Mouse (Mus musculus): Measurements from ENCODE around the gene Prom1.
A peak's percentile ranks its signal among the peaks of the same experiment; 100 is the strongest.

The Prom1 gene

GRCm38 (mm10) chr5:43976821-43977561 is 124.8 kb downstream of the Prom1 start:
- no peak for ATAC-seq (ENCODE audit: low TSS enrichment)

DNA sequence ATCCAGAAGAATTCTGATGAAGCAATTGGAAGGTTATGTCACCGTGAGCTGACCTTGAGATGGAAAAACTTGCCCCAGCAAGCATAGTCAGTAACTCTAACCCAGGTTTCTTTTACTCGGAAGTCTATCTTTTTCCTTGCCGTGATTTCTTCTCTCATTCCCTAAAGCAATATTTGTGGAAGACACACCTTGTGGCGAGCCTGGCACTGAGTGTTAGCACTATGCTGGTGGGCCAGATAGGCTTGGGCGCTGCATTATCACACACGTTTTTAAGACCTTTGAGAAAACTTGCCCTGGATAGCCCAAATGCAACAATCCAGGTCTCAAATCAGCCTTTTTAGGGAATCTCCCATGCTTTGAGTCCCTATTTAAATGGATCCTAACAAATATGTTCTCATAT is 127.7 kb downstream of the Prom1 start:
- ATAC-seq (ENCODE audit: low TSS enrichment) = no peak

DNA sequence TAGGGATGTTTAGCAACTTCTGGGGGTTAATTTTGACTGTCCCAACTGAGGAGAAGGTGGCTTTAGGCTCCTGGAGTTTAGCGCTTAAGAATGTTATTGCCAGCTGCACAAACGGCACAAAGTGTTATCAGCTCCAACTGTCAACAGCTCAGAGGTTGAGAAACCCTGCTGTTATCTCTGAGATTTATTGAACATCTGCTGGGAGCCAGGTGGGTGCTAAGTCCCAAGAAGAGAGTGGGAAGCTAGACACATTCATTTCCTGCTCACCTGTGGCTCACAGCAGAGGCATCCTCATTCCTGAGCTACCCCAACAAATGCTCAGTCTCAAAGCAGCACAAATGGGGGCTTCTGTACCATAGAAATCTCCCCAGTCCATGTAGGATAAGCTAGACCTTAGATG is 130.7 kb downstream of the Prom1 start:
- no peak for ATAC-seq (ENCODE audit: low TSS enrichment)

- ATAC-seq (ENCODE audit: low TSS enrichment) = no peak
Measured at GRCm38 (mm10) chr5:43970532-43970931, 131.3 kb downstream of the Prom1 start.

DNA sequence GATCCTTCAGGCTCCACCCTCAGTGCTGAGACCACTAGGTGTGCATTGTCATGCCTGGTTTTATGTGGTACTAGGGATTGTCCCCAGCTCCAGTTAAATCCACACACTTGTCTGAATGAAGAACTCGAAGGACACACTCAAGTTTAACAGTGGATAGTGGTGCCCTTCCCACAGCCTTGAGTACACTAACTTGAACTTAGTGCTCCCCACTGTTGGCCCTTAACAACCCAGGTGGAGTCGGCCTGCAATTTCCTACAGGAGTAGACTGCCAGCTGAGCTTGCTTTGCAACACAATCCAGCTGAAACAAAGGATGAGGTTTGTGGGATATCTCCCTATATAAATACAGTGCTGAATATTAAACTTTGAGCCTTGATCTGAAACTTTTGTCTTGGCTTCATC is 133.2 kb downstream of the Prom1 start:
- no peak for ATAC-seq (ENCODE audit: low TSS enrichment)

DNA sequence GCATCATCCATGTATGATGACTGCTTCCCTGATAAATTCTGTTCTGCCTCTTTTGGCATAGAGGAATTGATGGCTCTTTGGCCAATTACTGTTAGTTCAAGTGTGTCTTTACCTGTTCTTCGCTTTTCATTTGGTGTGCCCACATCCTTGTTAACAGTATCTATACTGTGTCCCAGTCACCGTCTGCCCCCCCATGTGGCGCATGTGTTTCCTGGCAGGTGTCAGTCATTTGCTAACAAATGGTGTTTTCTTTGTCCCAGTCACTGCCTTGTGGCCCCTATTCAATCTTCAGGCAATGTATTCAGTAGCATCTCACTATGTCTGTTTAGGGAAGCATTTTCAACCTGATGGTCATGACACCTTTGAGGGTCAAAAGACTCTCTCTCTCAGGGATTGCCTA is 140.8 kb downstream of the Prom1 start:
- ATAC-seq (ENCODE audit: low TSS enrichment) = no peak

DNA sequence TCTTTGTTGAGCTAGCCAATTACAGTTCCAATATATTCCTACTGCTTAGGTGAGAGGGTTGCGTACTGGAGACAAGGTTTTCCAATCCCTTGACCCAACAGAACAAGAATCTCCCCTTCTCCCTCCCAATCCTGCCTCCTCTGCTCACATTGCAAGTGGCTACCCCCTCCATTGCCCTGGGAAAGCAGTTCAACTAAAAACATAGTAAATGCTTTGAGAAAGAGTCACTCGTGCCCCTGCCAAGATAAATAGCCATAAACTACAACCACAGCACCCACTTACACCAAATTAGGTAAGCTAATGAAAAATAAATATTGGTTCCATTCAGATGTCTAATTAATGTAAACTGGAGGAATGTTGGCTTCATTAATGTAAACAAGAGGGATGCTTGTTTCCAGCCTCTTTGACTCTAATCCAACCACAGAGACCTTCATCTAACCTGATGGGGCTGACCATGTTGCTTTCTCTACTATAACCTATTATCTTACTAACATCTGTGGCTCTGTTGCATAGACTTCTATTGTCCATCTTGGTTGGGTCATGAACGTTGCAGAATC is 141.9 kb downstream of the Prom1 start:
- ATAC-seq (ENCODE audit: low TSS enrichment) = no peak

DNA sequence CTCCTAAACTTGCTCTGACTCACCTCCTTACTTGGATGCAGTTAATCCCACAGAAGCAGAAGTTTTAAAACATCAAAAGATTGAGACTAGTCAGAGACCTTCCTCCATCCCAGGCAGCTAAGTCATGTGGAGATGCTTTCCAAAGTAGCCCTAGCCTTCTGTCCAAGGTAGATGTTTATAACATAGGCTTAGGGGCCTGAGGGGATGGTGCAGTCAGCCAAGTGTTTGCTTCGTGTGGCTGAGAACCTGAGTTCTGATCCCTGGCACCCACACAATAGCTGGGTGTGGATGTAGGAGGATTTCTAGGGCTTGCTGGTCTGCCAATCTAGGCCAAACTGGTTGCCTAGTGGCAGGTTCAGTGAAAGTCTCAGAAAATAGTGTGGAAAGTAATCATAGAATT is 148.6 kb downstream of the Prom1 start:
- no peak for ATAC-seq (ENCODE audit: low TSS enrichment)

DNA sequence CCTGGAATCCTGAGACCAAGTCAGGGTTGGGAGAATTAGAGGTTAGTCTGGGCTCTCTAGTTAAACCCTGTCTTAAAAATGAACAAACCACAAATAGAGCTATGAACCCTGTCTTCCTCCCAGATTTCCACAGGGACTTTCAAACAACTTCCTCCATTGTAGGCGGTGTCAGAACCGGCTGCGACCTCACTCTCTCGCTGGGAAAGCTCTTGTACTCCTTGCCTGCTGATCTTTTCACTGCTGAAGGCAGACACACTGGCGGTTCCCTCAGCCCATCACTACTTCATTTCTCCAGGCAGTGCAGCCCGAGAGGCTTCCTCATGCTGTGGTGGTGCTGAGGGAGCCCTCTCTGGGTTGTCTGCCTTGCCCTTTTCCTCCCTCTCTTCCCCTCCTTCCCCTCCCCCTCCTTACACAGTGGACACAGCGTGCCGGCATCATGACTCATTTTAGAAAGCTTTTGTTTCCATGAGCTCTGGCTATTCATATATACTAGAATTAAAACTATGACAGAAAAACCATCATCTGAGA is 153.0 kb downstream of the Prom1 start:
- peak; percentile 20; the same call in 1 of the 2 replicates for ATAC-seq (ENCODE audit: low TSS enrichment)

GRCm38 (mm10) chr5:43948111-43948743 is 153.6 kb downstream of the Prom1 start:
- ATAC-seq (ENCODE audit: low TSS enrichment) = peak; percentile 78

GRCm38 (mm10) chr5:43947330-43947977 is 154.4 kb downstream of the Prom1 start:
- no peak for ATAC-seq (ENCODE audit: low TSS enrichment)

Measured in frontal cortex, adult (tissue).